Mouse (Mus musculus) kidney, adult 2 months (tissue): ENCODE measurements around the gene Tpcn1.

Experiments used
- CTCF ChIP-seq: fragments of 200-500 bp; conservative IDR thresholded peaks from 2 replicates; pipeline ENCODE4 v1.5.1; 2011; ENCODE audit warnings: low read depth, mild to moderate bottlenecking, control low read depth, low read length, moderate library complexity, mixed read lengths; ENCODE audit not compliant: insufficient read depth, insufficient read length
- POLR2A ChIP-seq: fragments of 200-500 bp; IDR thresholded peaks from one replicate; pipeline ENCODE4 v1.6.1; 2011; ENCODE audit warnings: low read depth, low read length, control low read depth

GRCm38 (mm10) chr5:120562956-120563913, 25.2 kb downstream of the Tpcn1 start:
- TF ChIP-seq POLR2A (no peak), CTCF (no peak)
